Mouse (Mus musculus) right cerebral cortex, postnatal 10 days (tissue): ENCODE data around the gene Gm19345.

Experiments
- DNase-seq, 2 experiments: peaks; one replicate each; pipeline ENCODE4 v3.0.0; 2021; ENCODE audit warnings: low spot score in 2 of 2

Gene Gm19345

DNA sequence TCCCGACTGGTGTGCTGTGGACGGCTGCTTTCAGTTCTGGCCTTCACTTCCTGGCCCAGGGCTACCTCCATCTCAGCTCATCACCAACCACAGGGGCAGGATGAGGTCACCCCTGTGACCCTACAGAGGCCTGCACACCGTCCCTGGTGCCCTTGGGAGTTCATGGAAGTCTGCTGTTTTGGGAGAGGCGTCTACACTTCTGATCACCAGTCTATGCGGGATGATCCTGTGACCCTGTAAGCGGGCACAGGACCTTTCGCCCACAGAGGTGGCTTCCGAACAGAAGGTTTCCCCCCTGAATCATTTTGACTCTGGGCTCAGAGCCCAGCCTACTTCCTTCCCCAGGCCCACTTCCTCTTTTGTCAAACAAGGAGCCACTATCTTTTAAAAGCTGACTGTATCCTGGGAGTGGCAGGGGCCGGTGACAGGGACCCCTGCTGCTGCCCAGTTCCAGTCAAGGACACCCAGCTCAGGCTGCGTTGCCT is 19.4 kb downstream of the Gm19345 start:
- DNase-seq, result no peak

DNA sequence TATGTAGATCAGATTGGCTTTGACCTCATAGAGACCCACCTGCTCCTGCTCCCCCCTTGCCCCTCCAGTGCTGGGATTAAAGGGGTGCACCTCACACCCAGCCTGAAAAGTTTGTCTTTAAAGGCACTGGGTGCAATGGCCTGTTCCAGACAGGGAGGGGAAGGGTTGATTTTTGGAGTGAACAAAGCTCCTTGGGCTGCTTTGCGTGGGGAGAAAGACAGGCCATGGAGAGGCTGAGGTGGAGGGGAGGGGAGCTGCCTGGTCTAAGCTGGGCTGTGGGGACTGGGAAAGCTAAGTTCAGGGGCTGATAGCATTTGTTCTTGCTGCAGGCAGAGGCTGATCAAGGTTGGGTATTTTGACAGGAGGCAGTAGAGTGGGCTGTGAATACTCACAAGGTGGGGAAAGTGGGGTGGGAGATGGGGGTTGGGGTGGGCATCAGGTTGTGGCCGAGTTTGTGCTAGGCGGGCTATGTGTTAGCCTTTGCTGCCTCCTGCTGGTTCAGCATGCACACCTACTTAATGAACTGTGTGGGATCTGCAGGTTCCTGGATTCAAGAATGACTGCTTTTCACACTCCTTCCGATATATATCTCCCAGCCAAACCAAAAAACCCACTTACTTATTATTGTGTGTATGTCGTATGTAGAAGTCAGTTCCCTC is 20.3 kb downstream of the Gm19345 start:
- DNase-seq, result no peak

DNA sequence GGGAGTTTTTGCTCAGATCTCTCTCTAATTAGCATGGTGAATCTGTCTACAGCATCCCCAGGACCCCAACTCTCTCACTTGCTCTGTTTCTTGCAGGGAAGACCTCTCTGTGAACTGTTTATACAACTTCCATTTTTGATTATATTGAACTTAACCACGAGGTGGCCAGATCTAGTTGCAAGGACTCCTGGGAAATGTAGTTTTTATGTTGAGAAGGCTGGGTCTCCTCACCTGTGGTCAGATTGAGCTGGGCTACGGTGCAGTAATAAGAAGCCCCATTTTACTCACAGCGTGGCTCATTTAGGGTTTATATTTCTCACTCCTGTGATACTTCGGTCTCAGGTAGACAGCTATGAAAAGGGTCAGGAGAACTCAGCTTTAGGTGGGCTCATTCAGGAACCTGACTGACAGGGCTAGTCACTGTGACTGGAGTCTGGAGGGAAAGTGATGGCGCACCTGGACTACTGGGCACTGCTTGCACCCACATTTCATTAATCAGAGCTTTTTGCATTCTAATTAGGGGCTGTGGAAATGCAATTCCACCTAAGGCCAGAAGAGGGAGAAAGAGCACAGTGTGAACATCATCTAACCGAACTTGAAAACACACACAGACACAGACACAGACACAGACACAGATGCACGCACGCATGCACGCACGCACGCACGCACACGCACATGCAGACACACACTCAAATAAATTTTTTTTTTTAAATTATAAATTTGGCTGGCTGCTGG is 24.3 kb downstream of the Gm19345 start:
- DNase-seq, result peak; percentile 58 to 66

DNA sequence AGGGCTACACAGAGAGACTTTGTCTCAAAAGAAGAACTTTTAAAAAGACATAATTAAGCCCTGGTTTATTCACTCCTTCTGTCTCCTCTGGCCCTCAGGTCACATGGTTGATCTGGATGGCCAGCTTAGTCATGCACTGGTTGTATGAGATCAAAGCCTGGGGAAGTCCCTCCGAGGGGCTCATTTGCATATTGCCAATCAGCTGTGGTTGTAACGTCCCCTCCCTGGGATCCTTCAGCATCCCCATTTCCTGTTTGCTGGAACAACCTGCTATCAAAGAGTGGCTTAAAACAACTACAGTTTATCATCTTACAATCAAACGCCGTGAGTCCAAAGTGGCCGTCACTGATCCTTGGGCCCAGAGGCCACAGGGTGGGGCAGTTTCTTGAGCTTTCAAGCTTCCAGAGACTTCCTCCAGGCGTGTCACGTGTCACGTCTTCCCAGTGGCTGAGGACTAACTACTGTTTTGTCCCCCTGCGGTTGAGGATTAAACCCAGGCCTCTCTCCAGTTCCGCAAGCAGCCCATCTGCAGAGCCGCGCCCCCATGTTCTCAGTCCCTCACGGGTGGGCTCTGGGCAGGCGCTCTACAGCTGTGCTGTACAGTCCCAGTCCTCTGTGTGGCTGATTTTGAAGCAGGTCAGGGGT is 25.1 kb downstream of the Gm19345 start:
- no peak for DNase-seq

DNA sequence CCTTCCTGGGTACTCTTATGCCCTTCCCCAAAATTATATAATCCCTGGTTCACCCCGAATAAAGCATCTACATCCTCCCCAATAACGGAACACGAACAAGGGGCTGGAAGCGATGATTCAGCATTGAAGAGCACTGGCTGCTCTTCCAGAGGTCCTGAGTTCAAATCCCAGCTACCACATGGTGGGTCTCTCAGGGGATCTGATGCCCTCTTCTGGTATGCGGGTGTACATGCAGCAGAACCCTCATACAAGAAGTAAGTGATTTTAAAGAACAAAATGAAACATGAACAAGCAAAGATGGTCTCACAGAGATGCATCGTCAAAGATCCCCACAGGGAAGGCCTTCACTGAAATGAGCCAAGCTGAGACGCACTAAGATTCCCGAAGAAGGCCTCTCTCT is 29.0 kb downstream of the Gm19345 start:
- no peak for DNase-seq

- DNase-seq, result no peak
Observed at GRCm38 (mm10) chr7:19887849-19888248, 36.0 kb downstream of the Gm19345 start, which contains the start of gene Ceacam19. Gene Ceacam19 (minus strand): TSS chr7:19887965.

- DNase-seq, result peak in 1 of 2 experiments; percentile 44
Observed at GRCm38 (mm10) chr7:19889881-19890280, 38.1 kb downstream of the Gm19345 start.
